Mouse (Mus musculus) liver, embryonic 16.5 days (tissue): ENCODE measurements around the gene Frmpd3. TPM values are rescaled to one million over a fixed set of nuclear protein-coding genes. Genes with fewer than 3 reads are reported as not detected.

Source experiments
- ATAC-seq: fragments of 200-750 bp; cut with Nextera tagmentation; 2 replicates; pipeline ENCODE4 v1.8.0; 2017; ENCODE audit warnings: low read depth, mild to moderate bottlenecking, moderate number of reproducible peaks, moderate library complexity
- H3K27ac ChIP-seq: fragments of 300-500 bp; sonication (generic); 2 replicates; pipeline ENCODE4 v1.5.1; 2014; ENCODE audit warnings: mild to moderate bottlenecking, low read length
- H3K27me3 ChIP-seq: fragments of 300-500 bp; sonication (generic); 2 replicates; pipeline ENCODE4 v1.6.1; 2014; ENCODE audit warnings: low read depth, low read length, mixed read lengths; ENCODE audit not compliant: control insufficient read depth, insufficient read depth
- H3K36me3 ChIP-seq: fragments of 300-500 bp; sonication (generic); 2 replicates; pipeline ENCODE4 v1.6.1; 2014; ENCODE audit warnings: mild to moderate bottlenecking; ENCODE audit not compliant: control insufficient read depth, insufficient read depth
- H3K4me1 ChIP-seq: fragments of 300-500 bp; sonication (generic); 2 replicates; pipeline ENCODE4 v1.6.1; 2014; ENCODE audit warnings: low read depth, low read length, mixed read lengths; ENCODE audit not compliant: control insufficient read depth
- H3K4me2 ChIP-seq: fragments of 300-500 bp; sonication (generic); 2 replicates; pipeline ENCODE4 v1.6.1; 2014; ENCODE audit warnings: low read depth, low read length, mixed read lengths
- H3K4me3 ChIP-seq: fragments of 300-500 bp; sonication (generic); 2 replicates; pipeline ENCODE4 v1.5.1; 2014; ENCODE audit warnings: low read depth, mild to moderate bottlenecking, low read length
- H3K9ac ChIP-seq: fragments of 300-500 bp; sonication (generic); 2 replicates; pipeline ENCODE4 v1.6.1; 2014; ENCODE audit warnings: low read depth, low read length
- H3K9me3 ChIP-seq: fragments of 300-500 bp; sonication (generic); replicated peaks from 2 replicates; pipeline ENCODE4 v1.6.1; 2016; ENCODE audit warnings: low read length; ENCODE audit not compliant: control insufficient read depth
- WGBS: fragments of 180-500 bp; shearing (Covaris S2); extraction: QIAGEN DNeasy Blood & Tissue Kit; methylation state at CpG from one replicate; pipeline ENCODE4 v1.1.7; 2014; ENCODE audit not compliant: insufficient replicate concordance; 5-methylcytosine and 5-hydroxymethylcytosine counted together
- polyA plus RNA-seq: library from polyadenylated mRNA; unstranded; fragments of >200 nt; fragmentation: Nextera tagmentation; extraction: Ambion mirVana; gene quantifications from 2 replicates; pipeline ENCODE4 v1.2.1, GENCODE M21; 2015

Frmpd3 gene
- polyA plus RNA-seq, 1 experiment from 2014 or later = not detected

DNA sequence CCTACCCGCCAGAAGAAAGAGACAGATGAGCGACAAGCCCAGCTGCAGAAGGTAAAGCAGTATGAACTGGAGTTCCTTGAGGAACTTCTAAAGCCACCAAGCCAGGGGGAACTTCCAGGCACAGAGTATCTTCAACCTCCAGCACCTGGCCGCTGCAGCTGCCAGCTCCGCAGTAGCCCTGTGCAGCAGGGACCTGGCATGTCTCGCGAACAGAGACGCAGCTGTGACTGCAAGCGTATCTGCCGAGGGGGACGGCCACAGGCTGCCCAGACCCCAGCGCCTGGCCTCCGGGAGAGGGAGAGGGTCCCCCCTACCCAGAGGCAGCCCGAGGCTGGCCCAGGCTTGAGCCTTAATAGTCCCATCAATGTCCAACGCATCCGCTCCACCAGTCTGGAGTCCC is 89.9 kb downstream of the Frmpd3 start:
- WGBS = 66% methylated on average over 15 of the region's 15 CpGs
- Histone ChIP-seq H3K27ac (no peak overlapping the region), H3K4me1 (no peaks in the 10 kb centered on the region), H3K9ac (no peak overlapping the region), H3K9me3 (no peaks in the 10 kb centered on the region), H3K4me2 (no peak overlapping the region), H3K36me3 (no peaks in the 10 kb centered on the region), H3K4me3 (no peak overlapping the region), H3K27me3 (no peaks in the 10 kb centered on the region; the same call in 1 of the 2 replicates)
- ATAC-seq = no peak

DNA sequence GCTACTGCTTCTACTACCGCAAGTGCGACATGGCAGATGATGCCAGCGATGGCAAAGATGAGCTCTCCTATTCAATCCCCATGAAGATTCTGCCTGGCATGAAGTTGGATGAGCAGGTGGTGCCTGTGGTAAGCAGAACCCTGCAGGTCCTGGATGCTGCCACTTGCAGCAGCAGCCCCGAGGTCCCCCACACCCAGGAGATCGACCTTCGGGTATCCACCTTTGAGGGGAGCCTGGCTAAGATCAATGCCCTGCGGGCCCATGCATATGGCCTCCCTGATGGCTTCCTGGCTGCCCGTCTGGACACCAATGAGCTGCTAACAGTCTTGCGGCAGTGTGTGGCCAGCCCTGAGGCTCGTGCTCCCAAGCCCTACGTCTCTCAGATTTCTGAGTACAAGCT is 90.7 kb downstream of the Frmpd3 start:
- ATAC-seq = no peak

DNA sequence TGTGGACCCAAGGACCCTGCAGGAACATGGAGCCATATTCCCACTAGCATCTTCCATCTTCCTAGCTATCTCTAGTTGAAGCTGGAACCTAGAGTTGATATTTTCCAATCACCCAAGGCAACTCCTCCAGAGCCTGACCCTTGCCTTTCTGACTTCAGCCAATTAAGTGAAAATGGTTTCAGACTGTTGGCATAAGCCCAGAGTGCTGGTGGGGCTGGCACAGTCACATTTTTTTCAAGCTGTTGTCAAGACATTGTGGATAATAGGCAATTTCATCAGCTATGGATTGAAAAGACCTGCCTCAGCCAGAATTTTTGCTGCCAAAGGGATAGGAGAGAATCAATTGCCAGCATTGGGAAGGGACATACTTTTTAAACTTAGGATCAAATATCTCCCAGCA is 95.8 kb downstream of the Frmpd3 start:
- Histone ChIP-seq H3K9ac (no peak overlapping the region), H3K36me3 (no peaks in the 10 kb centered on the region), H3K4me1 (no peaks in the 10 kb centered on the region), H3K4me2 (no peak overlapping the region), H3K27ac (no peak overlapping the region), H3K4me3 (no peak overlapping the region), H3K27me3 (no peaks in the 10 kb centered on the region; the same call in 1 of the 2 replicates), H3K9me3 (no peaks in the 10 kb centered on the region)
- ATAC-seq = no peak

More for the DNA sequence above, 90.7 kb downstream of the Frmpd3 start:
- no peaks in the 10 kb centered on the region for H3K9me3 ChIP-seq
- no peaks in the 10 kb centered on the region for H3K4me1 ChIP-seq
- no peak overlapping the region for H3K4me3 ChIP-seq
- H3K4me2 ChIP-seq = no peak overlapping the region
- no peak overlapping the region for H3K9ac ChIP-seq
- H3K27ac ChIP-seq = no peak overlapping the region
- H3K27me3 ChIP-seq = no peaks in the 10 kb centered on the region; the same call in 1 of the 2 replicates
- WGBS = 82% methylated on average over 11 of the region's 11 CpGs
- no peaks in the 10 kb centered on the region for H3K36me3 ChIP-seq

DNA sequence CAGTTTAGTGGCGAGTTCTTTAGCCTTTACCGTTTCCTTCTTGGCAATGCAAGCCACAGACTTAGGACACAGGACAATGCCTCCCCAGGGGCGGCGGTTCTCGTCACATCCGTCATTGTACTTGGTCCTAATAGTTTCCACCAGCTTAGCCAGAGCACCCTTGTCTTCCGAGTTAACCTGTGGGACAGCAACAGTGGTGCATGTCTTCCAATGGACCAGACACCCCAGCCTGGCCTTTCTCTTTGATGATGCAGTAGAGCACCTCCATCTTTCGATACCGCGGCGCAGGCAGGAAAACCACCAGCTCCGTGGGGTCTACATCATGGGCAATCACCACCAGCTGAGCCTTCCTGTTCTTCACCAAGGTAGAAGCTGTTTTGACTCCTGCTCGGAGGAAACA is 103.5 kb downstream of the Frmpd3 start:
- Histone ChIP-seq H3K4me3 (no peak overlapping the region), H3K9ac (no peak overlapping the region), H3K27ac (no peak overlapping the region), H3K4me1 (no peaks in the 10 kb centered on the region), H3K4me2 (no peak overlapping the region), H3K9me3 (no peaks in the 10 kb centered on the region), H3K36me3 (no peaks in the 10 kb centered on the region), H3K27me3 (no peaks in the 10 kb centered on the region; the same call in 1 of the 2 replicates)
- 64% methylated on average over 13 of the region's 13 CpGs for WGBS
- ATAC-seq = no peak

DNA sequence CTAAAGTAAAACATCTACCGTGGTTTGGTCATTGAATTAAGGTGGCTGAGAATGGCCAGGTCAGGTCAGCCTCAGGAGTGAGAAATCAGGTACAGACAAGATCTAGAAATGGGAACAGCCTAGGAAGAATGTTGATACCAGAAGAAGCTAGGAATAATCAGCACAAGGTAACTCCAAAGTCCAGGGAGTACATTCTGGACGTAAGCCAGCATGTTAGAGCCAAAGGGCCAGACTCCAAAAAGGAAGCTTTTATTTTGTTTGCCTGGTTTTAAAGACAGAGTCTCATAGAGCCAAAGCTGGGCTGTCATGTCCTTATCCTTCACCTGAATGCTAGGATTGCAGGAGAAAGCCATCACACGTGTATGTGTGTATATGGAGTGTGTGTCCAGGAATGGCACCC is 108.0 kb downstream of the Frmpd3 start:
- H3K4me1 ChIP-seq = no peaks in the 10 kb centered on the region
- H3K27me3 ChIP-seq = no peaks in the 10 kb centered on the region
- H3K9me3 ChIP-seq = no peaks in the 10 kb centered on the region
- 42% methylated on average over 3 of the region's 3 CpGs for WGBS
- no peak overlapping the region for H3K4me2 ChIP-seq
- no peak overlapping the region for H3K4me3 ChIP-seq
- H3K9ac ChIP-seq = no peak overlapping the region
- H3K36me3 ChIP-seq = no peaks in the 10 kb centered on the region
- H3K27ac ChIP-seq = no peak overlapping the region
- ATAC-seq = no peak

DNA sequence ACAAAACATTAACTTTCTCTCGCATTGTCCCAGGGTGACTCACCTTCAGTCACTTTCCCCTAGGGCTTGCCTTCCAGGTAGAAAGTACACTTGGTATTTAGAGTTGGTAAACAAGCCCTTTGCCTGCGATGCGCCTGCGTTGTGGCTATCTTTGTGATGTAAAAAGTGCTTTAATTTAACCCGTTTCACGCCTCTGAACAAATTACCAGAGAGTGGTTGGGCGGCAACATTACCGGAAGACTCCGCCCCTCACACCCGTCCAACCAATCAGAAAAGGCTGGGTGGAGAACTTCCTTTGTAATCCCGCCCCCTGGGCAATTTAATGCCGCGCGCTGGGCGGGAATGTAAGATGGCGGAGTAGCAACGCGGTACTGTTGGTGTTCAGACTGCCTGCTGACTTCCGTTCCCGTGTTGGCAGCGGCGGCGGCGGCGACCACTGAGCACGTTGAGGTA is 114.2 kb downstream of the Frmpd3 start, which contains the start of gene Prps1:
Gene Prps1, plus strand, starts transcription at position 335 of the 453 bp plus-strand sequence.
- ATAC-seq = peak; percentile 91
- H3K4me3 ChIP-seq = peak within 1 kb of the TSS; percentile 73
- peaks cover 2% of the 10 kb centered on the region; the same call in 1 of the 2 replicates for H3K4me1 ChIP-seq

DNA sequence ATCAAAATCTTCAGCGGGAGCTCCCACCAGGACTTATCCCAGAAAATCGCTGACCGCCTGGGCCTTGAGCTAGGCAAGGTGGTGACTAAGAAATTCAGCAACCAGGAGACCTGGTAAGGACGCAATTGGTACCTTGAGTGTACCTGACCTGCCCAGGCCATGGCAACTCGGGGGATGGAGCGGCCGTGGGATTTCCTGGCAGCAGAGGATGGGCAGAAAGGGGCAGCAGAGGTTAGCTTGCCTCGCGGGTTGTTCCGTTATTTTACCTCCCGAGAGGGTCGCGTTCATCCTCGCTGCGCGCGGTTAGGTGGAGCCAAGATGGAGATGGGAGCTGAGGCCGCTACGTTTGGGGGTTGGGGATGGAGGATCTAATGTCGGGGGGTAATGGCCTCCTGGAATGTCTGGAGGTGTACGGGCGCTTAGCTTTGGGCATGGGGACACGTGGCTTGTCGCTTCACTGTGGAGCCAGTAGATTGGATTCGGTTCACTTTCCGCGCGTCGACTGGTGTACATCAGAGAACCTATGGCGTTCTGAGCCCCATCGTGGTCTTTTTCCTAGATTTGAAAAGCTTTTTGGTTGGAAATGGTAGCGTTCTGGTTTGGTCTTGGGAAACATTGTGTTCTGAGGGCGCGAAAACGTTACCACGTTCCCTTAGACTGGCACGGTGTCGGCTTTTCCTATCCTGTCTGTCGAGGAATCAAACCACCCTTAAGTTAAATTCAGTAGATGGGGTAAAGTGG is 114.9 kb downstream of the Frmpd3 start:
- Histone ChIP-seq H3K4me2 (peak overlapping the region; percentile 65), H3K4me3 (peak overlapping the region; percentile 73), H3K27me3 (no peaks in the 10 kb centered on the region), H3K36me3 (no peaks in the 10 kb centered on the region), H3K4me1 (peaks cover 2% of the 10 kb centered on the region; the same call in 1 of the 2 replicates), H3K9me3 (no peaks in the 10 kb centered on the region), H3K9ac (peak overlapping the region; percentile 67), H3K27ac (no peak overlapping the region)
- WGBS = 22% methylated on average over 39 of the region's 39 CpGs
- peak; percentile 33 for ATAC-seq

More for the DNA sequence above, 114.2 kb downstream of the Frmpd3 start, which contains the start of gene Prps1:
- Histone ChIP-seq H3K4me2 (peak within 1 kb of the TSS; percentile 65), H3K9ac (peak within 1 kb of the TSS; percentile 67), H3K36me3 (no peaks in the 10 kb centered on the region), H3K27me3 (no peaks in the 10 kb centered on the region), H3K27ac (no peak within 1 kb of the TSS), H3K9me3 (no peaks in the 10 kb centered on the region)
- 20% methylated on average over 26 of the region's 26 CpGs for WGBS

DNA sequence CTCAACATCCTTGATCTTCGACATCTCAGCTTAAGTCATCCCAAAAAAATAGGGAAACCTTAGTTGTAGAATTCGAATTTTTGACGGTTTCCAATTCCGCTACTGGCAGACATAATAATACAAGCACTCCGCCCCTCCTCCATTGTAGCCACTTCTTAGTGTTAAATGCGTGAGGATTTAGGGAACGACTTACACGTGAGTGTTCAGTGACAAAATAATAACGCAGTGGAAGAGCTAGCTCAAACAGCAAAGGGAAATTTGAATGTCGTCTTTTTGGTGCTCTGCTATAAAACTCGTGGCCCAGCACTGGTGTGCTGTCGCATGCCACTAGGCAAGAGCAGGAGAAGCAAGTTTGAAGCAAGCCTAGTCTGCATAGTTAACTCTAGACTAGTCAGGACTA is 115.4 kb downstream of the Frmpd3 start:
- 20% methylated on average over 12 of the region's 12 CpGs for WGBS
- Histone ChIP-seq H3K4me3 (peak overlapping the region; percentile 73), H3K36me3 (no peaks in the 10 kb centered on the region), H3K27ac (no peak overlapping the region), H3K4me1 (peaks cover 2% of the 10 kb centered on the region; the same call in 1 of the 2 replicates), H3K9ac (peak overlapping the region; percentile 67; the same call in 1 of the 2 replicates), H3K27me3 (no peaks in the 10 kb centered on the region), H3K9me3 (no peaks in the 10 kb centered on the region), H3K4me2 (peak overlapping the region; percentile 65)
- ATAC-seq = no peak

DNA sequence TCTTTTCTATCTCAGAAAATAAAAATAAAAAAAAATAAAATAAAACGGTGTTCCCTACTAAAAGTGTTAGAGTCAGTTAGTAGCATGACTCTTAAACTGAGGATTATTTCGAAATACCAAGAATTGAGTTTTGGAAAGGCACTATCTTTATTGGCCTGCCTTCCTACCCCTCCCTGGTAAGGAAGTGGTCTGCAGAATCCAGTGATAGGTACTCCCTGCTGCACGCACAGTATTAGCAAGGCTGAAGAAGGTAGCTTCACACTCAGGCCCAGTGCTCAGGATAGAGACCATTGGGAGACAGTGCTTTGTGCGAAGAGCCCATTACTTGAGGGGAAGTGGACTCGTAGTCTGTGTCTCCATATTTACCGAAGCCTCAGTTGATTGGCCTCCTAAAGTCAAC is 136.2 kb downstream of the Frmpd3 start:
- H3K4me1 ChIP-seq = no peaks in the 10 kb centered on the region
- WGBS = 57% methylated on average over 6 of the region's 6 CpGs
- no peak for ATAC-seq

More for the DNA sequence above, 136.2 kb downstream of the Frmpd3 start:
- Histone ChIP-seq H3K36me3 (no peaks in the 10 kb centered on the region), H3K9me3 (no peaks in the 10 kb centered on the region), H3K27ac (no peak overlapping the region), H3K4me3 (no peak overlapping the region), H3K4me2 (no peak overlapping the region), H3K9ac (no peak overlapping the region), H3K27me3 (no peaks in the 10 kb centered on the region)
